Mouse (Mus musculus) intestine, postnatal 0 days (tissue): Measurements from ENCODE around the gene Nkx6-2. TPM values are rescaled to one million over a fixed set of nuclear protein-coding genes. Genes with fewer than 3 reads are reported as not detected.

Experiments
- ATAC-seq: fragments of 200-750 bp; cut with Nextera tagmentation; 2 replicates; pipeline ENCODE4 v1.8.0; 2017; ENCODE audit warnings: mild to moderate bottlenecking, moderate TSS enrichment, moderate library complexity
- H3K27ac ChIP-seq: fragments of 300-500 bp; sonication (generic); 2 replicates; pipeline ENCODE4 v1.5.1; 2014; ENCODE audit warnings: mild to moderate bottlenecking, low read depth, low read length, moderate library complexity
- H3K27me3 ChIP-seq: fragments of 300-500 bp; sonication (generic); replicated peaks from 2 replicates; pipeline ENCODE4 v1.6.1; 2014; ENCODE audit warnings: low read length, mixed read lengths; ENCODE audit not compliant: control insufficient read depth, insufficient read depth
- H3K36me3 ChIP-seq: fragments of 300-500 bp; sonication (generic); 2 replicates; pipeline ENCODE4 v1.6.1; 2014; ENCODE audit warnings: mild to moderate bottlenecking, moderate library complexity; ENCODE audit not compliant: control insufficient read depth, insufficient read depth
- H3K4me1 ChIP-seq: fragments of 300-500 bp; sonication (generic); replicated peaks from 2 replicates; pipeline ENCODE4 v1.6.1; 2014; ENCODE audit warnings: antibody characterized with exemption, low read length, mixed read lengths; ENCODE audit not compliant: control insufficient read depth, insufficient read depth
- H3K4me2 ChIP-seq: fragments of 300-500 bp; sonication (generic); replicated peaks from 2 replicates; pipeline ENCODE4 v1.6.1; 2014; ENCODE audit warnings: low read depth, mild to moderate bottlenecking, moderate library complexity
- H3K4me3 ChIP-seq: fragments of 300-500 bp; sonication (generic); 2 replicates; pipeline ENCODE4 v1.5.1; 2014; ENCODE audit warnings: low read depth, low read length
- H3K9ac ChIP-seq: fragments of 300-500 bp; sonication (generic); 2 replicates; pipeline ENCODE4 v1.6.1; 2014; ENCODE audit warnings: mild to moderate bottlenecking, low read depth, low read length
- H3K9me3 ChIP-seq: fragments of 300-500 bp; sonication (generic); 2 replicates; pipeline ENCODE4 v1.6.1; 2016; ENCODE audit warnings: mixed run types; ENCODE audit not compliant: control insufficient read depth
- CTCF ChIP-seq: sonication (generic); IDR thresholded peaks from 2 replicates; pipeline ENCODE4 v1.5.1; 2016; ENCODE audit warnings: low read depth, mild to moderate bottlenecking, control low read depth, antibody characterized with exemption, moderate library complexity
- WGBS: fragments of 180-500 bp; shearing (Covaris S2); extraction: QIAGEN DNeasy Blood & Tissue Kit; methylation state at CpG from one replicate; pipeline ENCODE4 v1.1.7; 2014; 5-methylcytosine and 5-hydroxymethylcytosine counted together
- polyA plus RNA-seq: library from polyadenylated mRNA; unstranded; fragments of >200 nt; fragmentation: Nextera tagmentation; extraction: Ambion mirVana; gene quantifications from 2 replicates; pipeline ENCODE4 v1.2.1, GENCODE M21; 2015

Gene Nkx6-2
- polyA plus RNA-seq, 1 experiment from 2014 or later = 0.31 TPM

DNA sequence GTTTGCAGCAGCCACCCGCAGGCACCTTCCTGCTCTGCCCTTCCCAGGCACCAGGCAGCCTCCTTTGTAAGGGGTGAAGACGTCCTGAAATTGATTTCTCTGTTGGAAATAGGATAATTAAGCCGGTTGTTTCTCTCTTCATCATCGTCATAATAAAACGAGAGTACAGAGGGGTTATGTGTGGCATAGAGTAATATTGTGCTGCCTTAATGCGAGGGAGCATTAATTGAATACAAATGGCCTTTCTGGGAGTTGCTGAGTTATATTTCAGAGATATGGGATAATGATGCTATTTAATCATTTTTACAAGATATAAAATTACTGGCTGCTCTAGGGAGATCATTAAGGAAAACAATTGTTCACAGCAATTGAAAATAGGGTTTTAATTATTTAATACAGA, 12.7 kb upstream of the Nkx6-2 start:
- Histone ChIP-seq H3K27ac (no peak overlapping the region), H3K9me3 (no peaks in the 10 kb centered on the region), H3K36me3 (no peaks in the 10 kb centered on the region), H3K27me3 (0 out of 2 replicates have a peak, but pooled peaks cover 4% of the 10 kb centered on the region), H3K4me3 (no peak overlapping the region), H3K9ac (no peak overlapping the region), H3K4me2 (no peak overlapping the region), H3K4me1 (no peaks in the 10 kb centered on the region)
- TF ChIP-seq CTCF = no peak
- WGBS = 72% methylated on average over 6 of the region's 6 CpGs
- ATAC-seq = no peak

DNA sequence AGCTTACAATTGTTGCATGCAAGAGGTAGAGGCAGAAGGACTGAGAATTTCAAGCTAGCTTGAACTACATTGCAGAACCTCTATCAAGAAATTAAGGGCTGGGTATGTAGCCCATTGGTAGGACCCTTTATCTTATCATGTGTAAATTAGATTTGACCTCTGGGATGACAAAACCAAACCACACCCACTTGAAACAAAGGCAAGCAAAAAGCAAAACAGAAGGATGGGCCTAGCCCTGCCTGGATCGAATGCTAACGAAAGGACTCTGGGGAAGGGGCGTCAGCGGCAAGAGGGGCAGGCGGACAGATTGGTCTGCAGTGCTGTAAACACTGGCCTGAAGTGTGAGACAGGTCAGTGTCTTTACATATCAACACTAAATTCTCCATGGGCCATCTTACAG, 8.7 kb upstream of the Nkx6-2 start:
- H3K4me3 ChIP-seq = no peak overlapping the region
- no peaks in the 10 kb centered on the region for H3K4me1 ChIP-seq
- WGBS = 83% methylated on average over 5 of the region's 5 CpGs
- H3K27ac ChIP-seq = no peak overlapping the region
- no peak for ATAC-seq
- no peak for TF ChIP-seq CTCF
- peaks cover 24% of the 10 kb centered on the region for H3K27me3 ChIP-seq
- H3K4me2 ChIP-seq = no peak overlapping the region
- H3K36me3 ChIP-seq = no peaks in the 10 kb centered on the region
- no peak overlapping the region for H3K9ac ChIP-seq
- H3K9me3 ChIP-seq = no peaks in the 10 kb centered on the region

DNA sequence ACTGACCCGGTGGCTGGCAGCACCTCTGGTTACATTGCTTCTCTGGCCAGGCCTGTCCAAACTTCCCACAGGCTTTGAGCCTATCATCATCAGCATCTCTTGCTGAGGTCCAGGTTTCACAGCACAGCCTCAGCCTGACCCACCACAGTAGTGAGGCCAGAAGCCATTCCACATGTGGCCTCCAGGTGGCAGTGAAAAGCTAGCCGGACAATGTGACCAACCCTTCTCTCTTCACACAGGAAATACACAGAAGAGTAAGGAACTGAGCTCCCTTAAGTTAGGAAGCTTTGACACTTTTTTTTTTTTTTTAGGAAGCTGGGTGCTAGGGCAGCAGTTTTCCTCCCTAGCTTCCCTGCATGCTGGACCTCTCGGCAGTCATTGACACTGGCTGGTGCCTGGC, 7.7 kb upstream of the Nkx6-2 start:
- peak; percentile 81 for TF ChIP-seq CTCF
- 33% methylated on average over 3 of the region's 3 CpGs for WGBS
- ATAC-seq = 0 out of 2 replicates have a peak, but pooled peaks have one; percentile 22

DNA sequence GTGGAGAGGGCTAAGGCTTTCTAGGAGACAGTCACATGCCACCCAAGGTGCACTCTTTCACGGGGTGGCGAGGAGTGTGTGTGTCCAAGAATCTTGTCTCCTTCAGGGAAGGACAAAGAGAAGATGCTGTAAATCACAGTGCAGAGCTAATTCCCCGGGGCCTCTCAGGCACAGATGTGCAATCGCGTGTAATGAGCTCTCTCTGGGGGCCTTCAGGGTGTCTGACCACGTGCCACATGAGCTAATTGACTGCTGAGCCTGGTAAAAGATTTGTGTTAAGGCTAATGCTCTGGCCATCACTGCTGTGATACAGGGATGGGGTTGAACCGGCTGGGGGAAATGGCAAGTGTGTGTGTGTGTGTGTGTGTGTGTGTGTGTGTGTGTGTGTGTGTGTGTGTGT, 5.3 kb upstream of the Nkx6-2 start:
- Histone ChIP-seq H3K36me3 (no peaks in the 10 kb centered on the region), H3K9ac (no peak overlapping the region), H3K4me1 (no peaks in the 10 kb centered on the region), H3K9me3 (no peaks in the 10 kb centered on the region), H3K4me3 (no peak overlapping the region), H3K27ac (no peak overlapping the region), H3K27me3 (peaks cover 55% of the 10 kb centered on the region), H3K4me2 (no peak overlapping the region)
- ATAC-seq = no peak
- no peak for TF ChIP-seq CTCF
- 27% methylated on average over 7 of the region's 7 CpGs for WGBS

More for the DNA sequence above, 7.7 kb upstream of the Nkx6-2 start:
- H3K9ac ChIP-seq = no peak overlapping the region
- no peak overlapping the region for H3K4me3 ChIP-seq
- peaks cover 32% of the 10 kb centered on the region for H3K27me3 ChIP-seq
- no peak overlapping the region for H3K4me2 ChIP-seq
- H3K36me3 ChIP-seq = no peaks in the 10 kb centered on the region
- H3K9me3 ChIP-seq = no peaks in the 10 kb centered on the region
- no peak overlapping the region for H3K27ac ChIP-seq
- H3K4me1 ChIP-seq = no peaks in the 10 kb centered on the region

DNA sequence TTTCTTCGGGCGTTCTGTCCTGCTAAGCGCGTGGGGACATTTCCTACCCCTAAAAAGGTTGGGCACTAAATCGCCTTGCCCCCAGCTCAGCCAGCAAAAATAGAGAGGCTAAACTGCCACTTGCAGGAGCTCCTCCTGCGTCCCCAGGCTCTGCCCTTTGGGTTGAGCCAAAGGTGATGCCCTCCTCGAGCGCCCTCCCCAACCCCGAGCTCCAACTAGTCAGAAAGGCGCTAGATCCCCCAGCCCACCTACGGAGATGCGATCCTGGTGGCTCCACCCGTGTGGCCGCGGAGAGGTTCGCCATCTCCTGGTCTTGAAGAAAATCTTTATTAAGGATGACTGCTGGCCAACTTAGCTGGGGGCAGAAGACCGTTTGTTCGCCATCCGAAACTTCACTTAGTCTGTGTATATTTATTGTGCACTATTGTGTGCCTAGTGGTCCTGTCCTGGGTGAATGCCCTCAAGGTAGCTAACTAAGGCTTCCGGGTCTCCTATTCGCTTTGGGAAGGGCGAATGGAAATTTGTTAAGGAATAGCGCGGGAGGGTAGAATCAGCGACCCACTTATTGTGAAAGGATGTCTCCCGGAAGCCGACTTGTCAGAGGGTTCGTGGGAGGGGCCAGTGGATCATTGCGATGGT, 2.7 kb upstream of the Nkx6-2 start:
- Histone ChIP-seq H3K27me3 (peaks cover 82% of the 10 kb centered on the region), H3K4me1 (no peaks in the 10 kb centered on the region), H3K4me3 (no peak overlapping the region), H3K9me3 (no peaks in the 10 kb centered on the region), H3K36me3 (no peaks in the 10 kb centered on the region; the same call in 1 of the 2 replicates), H3K9ac (no peak overlapping the region), H3K27ac (no peak overlapping the region), H3K4me2 (no peak overlapping the region)
- peak; percentile 13; the same call in 1 of the 2 replicates for TF ChIP-seq CTCF
- WGBS = 6% methylated on average over 29 of the region's 29 CpGs
- ATAC-seq = no peak

DNA sequence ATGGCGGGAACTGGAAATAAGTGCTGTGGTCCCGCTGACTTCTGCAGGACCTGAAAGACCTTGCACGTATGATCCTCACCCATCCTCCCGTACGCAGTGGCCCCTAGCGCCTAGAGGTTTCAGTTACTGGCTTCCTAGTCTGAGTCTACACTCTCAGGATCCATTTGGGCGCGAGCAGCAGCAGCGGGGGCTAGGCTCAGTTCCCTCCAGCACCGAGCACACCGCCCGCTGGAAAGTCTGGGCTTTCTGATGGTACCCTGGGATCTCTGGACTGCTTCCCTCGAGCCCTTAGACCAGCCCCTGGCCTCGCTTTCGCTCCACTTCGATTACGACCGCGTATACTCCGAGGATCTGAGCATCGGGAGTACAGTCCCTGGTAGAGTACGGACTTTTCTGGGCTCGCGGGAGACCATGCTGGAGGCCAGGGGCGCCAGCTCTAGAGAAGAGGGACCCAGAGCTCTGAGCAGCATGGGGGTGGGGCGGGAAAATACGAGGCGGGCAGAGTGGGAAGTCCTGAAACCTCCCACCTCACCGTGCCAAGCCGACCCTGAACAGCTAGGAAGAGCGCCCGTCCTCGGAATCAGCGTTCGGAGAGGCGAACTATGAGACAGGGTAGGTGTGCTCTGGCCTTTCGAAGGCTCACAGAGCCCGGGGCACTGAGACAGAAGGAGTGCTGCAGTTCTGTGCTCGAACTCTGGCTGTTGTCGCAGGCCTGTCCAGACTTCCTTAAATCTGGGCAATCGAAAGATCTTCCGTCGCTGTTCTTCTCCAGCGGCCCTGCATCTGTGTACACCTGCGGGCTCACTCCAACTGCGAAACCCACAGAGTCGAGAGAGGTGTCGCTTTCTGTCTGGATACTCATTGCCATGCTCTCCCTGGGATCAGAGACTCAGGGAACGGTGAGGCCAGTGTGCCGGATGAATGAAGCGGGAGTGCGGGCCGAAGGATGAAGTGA, 1.9 kb upstream of the Nkx6-2 start:
- peaks cover 85% of the 10 kb centered on the region for H3K27me3 ChIP-seq
- TF ChIP-seq CTCF = no peak
- H3K4me2 ChIP-seq = peak overlapping the region; percentile 37; the same call in 1 of the 2 replicates
- no peak overlapping the region for H3K27ac ChIP-seq
- H3K9ac ChIP-seq = no peak overlapping the region
- H3K36me3 ChIP-seq = no peaks in the 10 kb centered on the region; the same call in 1 of the 2 replicates
- no peak overlapping the region for H3K4me3 ChIP-seq
- WGBS = 4% methylated on average over 53 of the region's 53 CpGs
- H3K9me3 ChIP-seq = no peaks in the 10 kb centered on the region
- no peak for ATAC-seq
- H3K4me1 ChIP-seq = no peaks in the 10 kb centered on the region
